Mouse (Mus musculus) cortical plate, adult 2 months (tissue): ENCODE measurements around the gene Sox8. TPM values are rescaled to one million over a fixed set of nuclear protein-coding genes. Genes with fewer than 3 reads are reported as not detected.

Experiments used
- H3K27ac ChIP-seq: fragments of 200-500 bp; 2 replicates; pipeline ENCODE4 v1.5.1; 2012; ENCODE audit warnings: low read length, control low read depth, inconsistent platforms; ENCODE audit not compliant: insufficient read depth
- H3K4me1 ChIP-seq: fragments of 200-500 bp; 2 replicates; pipeline ENCODE4 v1.6.1; 2011; ENCODE audit warnings: low read length; ENCODE audit not compliant: control insufficient read depth, insufficient read depth
- H3K4me3 ChIP-seq: fragments of 200-500 bp; 2 replicates; pipeline ENCODE4 v1.5.1; 2011; ENCODE audit warnings: mild to moderate bottlenecking, low read length, control low read depth; ENCODE audit not compliant: insufficient read depth
- CTCF ChIP-seq: fragments of 200-500 bp; IDR thresholded peaks from 2 replicates; pipeline ENCODE4 v1.5.1; 2011; ENCODE audit warnings: mild to moderate bottlenecking, control low read depth, low read length; ENCODE audit not compliant: insufficient read depth; ENCODE audit errors: extremely low read depth
- POLR2A ChIP-seq: fragments of 200-500 bp; IDR thresholded peaks from 2 replicates; pipeline ENCODE4 v1.6.1; 2011; ENCODE audit warnings: mild to moderate bottlenecking, low read length, control low read depth; ENCODE audit not compliant: insufficient read depth; ENCODE audit errors: extremely low read depth
- polyA plus RNA-seq: library from polyadenylated mRNA; depleted of rRNA; stranded (reverse); fragments of >200 nt; gene quantifications from 2 replicates; pipeline ENCODE4 v1.2.3, GENCODE M21; 2012

Gene Sox8
- polyA plus RNA-seq, 1 experiment, result 51.6 TPM

- H3K27ac ChIP-seq, result 0 out of 2 replicates have a peak overlapping the region, but pooled peaks have one; percentile 23
- TF ChIP-seq CTCF, result no peak
- TF ChIP-seq POLR2A, result no peak
- H3K4me1 ChIP-seq, result peaks cover 2% of the 10 kb centered on the region; the same call in 1 of the 2 replicates
- peak overlapping the region; percentile 69 for H3K4me3 ChIP-seq
These were observed 951 bp upstream of the Sox8 start for GRCm38 (mm10) chr17:25571453-25571820.

- Histone ChIP-seq H3K4me3 (peak overlapping the region; percentile 69), H3K4me1 (peaks cover 4% of the 10 kb centered on the region; the same call in 1 of the 2 replicates), H3K27ac (peak overlapping the region; percentile 84)
- TF ChIP-seq POLR2A (no peak), CTCF (no peak)
These were observed 446 bp downstream of the Sox8 start for GRCm38 (mm10) chr17:25569833-25570647.

GRCm38 (mm10) chr17:25568880-25569279 is 1.6 kb downstream of the Sox8 start:
- Histone ChIP-seq H3K4me3 (peak overlapping the region; percentile 69), H3K27ac (peak overlapping the region; percentile 84), H3K4me1 (peaks cover 4% of the 10 kb centered on the region; the same call in 1 of the 2 replicates)
- TF ChIP-seq CTCF, result no peak
- TF ChIP-seq POLR2A, result 0 out of 2 replicates have a peak, but pooled peaks have one; percentile 16

- peak overlapping the region; percentile 69 for H3K4me3 ChIP-seq
- peak overlapping the region; percentile 66 for H3K27ac ChIP-seq
- peaks cover 4% of the 10 kb centered on the region; the same call in 1 of the 2 replicates for H3K4me1 ChIP-seq
- TF ChIP-seq CTCF, result no peak
- TF ChIP-seq POLR2A, result no peak
These were observed 2.3 kb downstream of the Sox8 start for GRCm38 (mm10) chr17:25568206-25568605.

- H3K27ac ChIP-seq, result peak overlapping the region; percentile 70
- TF ChIP-seq POLR2A, result no peak
- TF ChIP-seq CTCF, result peak; percentile 80
- peak overlapping the region; percentile 69 for H3K4me3 ChIP-seq
- peaks cover 4% of the 10 kb centered on the region; the same call in 1 of the 2 replicates for H3K4me1 ChIP-seq
These were observed 2.7 kb downstream of the Sox8 start for GRCm38 (mm10) chr17:25567745-25568144.

GRCm38 (mm10) chr17:25567261-25567660 is 3.2 kb downstream of the Sox8 start:
- Histone ChIP-seq H3K4me3 (peak overlapping the region; percentile 69), H3K27ac (peak overlapping the region; percentile 70), H3K4me1 (peaks cover 4% of the 10 kb centered on the region; the same call in 1 of the 2 replicates)
- no peak for TF ChIP-seq CTCF
- TF ChIP-seq POLR2A, result no peak

- peaks cover 4% of the 10 kb centered on the region; the same call in 1 of the 2 replicates for H3K4me1 ChIP-seq
- H3K4me3 ChIP-seq, result peak overlapping the region; percentile 14
- H3K27ac ChIP-seq, result peak overlapping the region; percentile 57; the same call in 1 of the 2 replicates
- TF ChIP-seq CTCF, result no peak
- peak; percentile 22; the same call in 1 of the 2 replicates for TF ChIP-seq POLR2A
These were observed 4.5 kb downstream of the Sox8 start for GRCm38 (mm10) chr17:25565860-25566600.

GRCm38 (mm10) chr17:25565244-25565643 is 5.2 kb downstream of the Sox8 start:
- Histone ChIP-seq H3K4me1 (peaks cover 4% of the 10 kb centered on the region; the same call in 1 of the 2 replicates), H3K27ac (peak overlapping the region; percentile 73), H3K4me3 (0 out of 2 replicates have a peak overlapping the region, but pooled peaks have one; percentile 11)
- TF ChIP-seq POLR2A, result no peak
- TF ChIP-seq CTCF, result no peak

- peaks cover 4% of the 10 kb centered on the region; the same call in 1 of the 2 replicates for H3K4me1 ChIP-seq
- no peak overlapping the region for H3K27ac ChIP-seq
- no peak for TF ChIP-seq CTCF
- TF ChIP-seq POLR2A, result 0 out of 2 replicates have a peak, but pooled peaks have one; percentile 9
- no peak overlapping the region for H3K4me3 ChIP-seq
These were observed 6.0 kb downstream of the Sox8 start for GRCm38 (mm10) chr17:25564481-25564880.
